Mouse (Mus musculus): ENCODE results near the gene Larp6. TPM values are rescaled to one million over a fixed set of nuclear protein-coding genes. Genes with fewer than 3 reads are reported as not detected.

Larp6 gene
- polyA plus RNA-seq, 2 experiments: 3.8 to 4.3 TPM

GRCm38 (mm10) chr9:60743180-60743900 is 30.6 kb downstream of the Larp6 start:
- H3K36me3 ChIP-seq (ENCODE audit: control insufficient read depth, insufficient read depth, low read length): no peaks in the 10 kb centered on the region
- no peaks in the 10 kb centered on the region for H3K9me3 ChIP-seq (ENCODE audit: control insufficient read depth, low read length)
- no peaks in the 10 kb centered on the region for H3K27me3 ChIP-seq (ENCODE audit: control insufficient read depth, insufficient read depth, low read length)
- DNase-seq (ENCODE audit: low spot score) (peak; percentile 20), ATAC-seq (ENCODE audit: low FRiP score, low read depth) (no peak)
- H3K9ac ChIP-seq (ENCODE audit: low read depth, low read length, severe bottlenecking): no peak overlapping the region
- no peaks in the 10 kb centered on the region; the same call in 1 of the 2 replicates for H3K4me1 ChIP-seq (ENCODE audit: control insufficient read depth, insufficient read depth, low read length)
- H3K4me2 ChIP-seq (replicated peaks; ENCODE audit: low read depth, low read length, severe bottlenecking): peak overlapping the region; percentile 5; the same call in 1 of the 2 replicates
- no peak overlapping the region for H3K27ac ChIP-seq (replicated peaks; ENCODE audit: low read depth, low read length)
- H3K4me3 ChIP-seq (replicated peaks; ENCODE audit: low read length): no peak overlapping the region
- TF ChIP-seq POLR2A (IDR thresholded peaks at IDR 0.05; ENCODE audit: borderline replicate concordance, extremely low read depth, insufficient read depth, insufficient read length): no peak
- 44% methylated on average over 17 of the region's 17 CpGs for WGBS

GRCm38 (mm10) chr9:60744171-60744969 is 31.6 kb downstream of the Larp6 start:
- Histone ChIP-seq H3K4me3 (replicated peaks; ENCODE audit: low read length) (no peak overlapping the region), H3K27me3 (ENCODE audit: control insufficient read depth, insufficient read depth, low read length) (no peaks in the 10 kb centered on the region), H3K9me3 (ENCODE audit: control insufficient read depth, low read length) (no peaks in the 10 kb centered on the region), H3K9ac (ENCODE audit: low read depth, low read length, severe bottlenecking) (no peak overlapping the region), H3K4me1 (ENCODE audit: control insufficient read depth, insufficient read depth, low read length) (no peaks in the 10 kb centered on the region; the same call in 1 of the 2 replicates), H3K27ac (replicated peaks; ENCODE audit: low read depth, low read length) (no peak overlapping the region), H3K36me3 (ENCODE audit: control insufficient read depth, insufficient read depth, low read length) (no peaks in the 10 kb centered on the region), H3K4me2 (replicated peaks; ENCODE audit: low read depth, low read length, severe bottlenecking) (no peak overlapping the region)
- DNase-seq (ENCODE audit: low spot score) (peak; percentile 71), ATAC-seq (ENCODE audit: low FRiP score, low read depth) (no peak)
- TF ChIP-seq POLR2A (IDR thresholded peaks at IDR 0.05; ENCODE audit: borderline replicate concordance, extremely low read depth, insufficient read depth, insufficient read length): no peak
- WGBS: 39% methylated on average over 18 of the region's 18 CpGs

- TF ChIP-seq POLR2A (IDR thresholded peaks at IDR 0.05; ENCODE audit: borderline replicate concordance, extremely low read depth, insufficient read depth, insufficient read length): no peak
- DNase-seq (ENCODE audit: low spot score) (no peak), ATAC-seq (ENCODE audit: low FRiP score, low read depth) (no peak)
- H3K9me3 ChIP-seq (ENCODE audit: control insufficient read depth, low read length): no peaks in the 10 kb centered on the region
- no peaks in the 10 kb centered on the region; the same call in 1 of the 2 replicates for H3K4me1 ChIP-seq (ENCODE audit: control insufficient read depth, insufficient read depth, low read length)
- H3K36me3 ChIP-seq (ENCODE audit: control insufficient read depth, insufficient read depth, low read length): no peaks in the 10 kb centered on the region
- H3K4me2 ChIP-seq (replicated peaks; ENCODE audit: low read depth, low read length, severe bottlenecking): no peak overlapping the region
- no peak overlapping the region for H3K9ac ChIP-seq (ENCODE audit: low read depth, low read length, severe bottlenecking)
- H3K27me3 ChIP-seq (ENCODE audit: control insufficient read depth, insufficient read depth, low read length): no peaks in the 10 kb centered on the region
- 64% methylated on average over 4 of the region's 4 CpGs for WGBS
- H3K4me3 ChIP-seq (replicated peaks; ENCODE audit: low read length): no peak overlapping the region
- H3K27ac ChIP-seq (replicated peaks; ENCODE audit: low read depth, low read length): no peak overlapping the region
Measured at GRCm38 (mm10) chr9:60744971-60745370, 32.2 kb downstream of the Larp6 start.

DNA sequence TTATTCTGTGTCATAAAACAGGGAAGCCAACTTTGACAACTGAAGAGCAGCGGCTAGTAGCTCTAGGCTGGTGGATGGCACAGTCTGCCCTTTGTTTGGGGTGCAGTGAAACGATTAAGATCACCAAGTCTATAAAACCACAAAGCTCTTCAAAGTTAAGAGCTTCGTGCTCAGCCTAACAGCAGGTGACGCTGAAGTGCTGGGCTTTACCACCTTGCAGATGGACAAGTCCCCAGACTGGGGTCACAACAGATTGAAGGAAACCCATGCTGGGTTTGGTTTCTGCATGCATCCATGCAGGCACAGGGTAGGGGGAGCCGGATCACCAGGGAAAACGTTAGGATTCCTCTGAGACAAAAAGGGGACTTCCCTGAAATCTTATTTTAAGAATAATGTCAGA is 33.8 kb downstream of the Larp6 start:
- Histone ChIP-seq H3K36me3 (ENCODE audit: control insufficient read depth, insufficient read depth, low read length) (no peaks in the 10 kb centered on the region), H3K27me3 (ENCODE audit: control insufficient read depth, insufficient read depth, low read length) (no peaks in the 10 kb centered on the region), H3K27ac (replicated peaks; ENCODE audit: low read depth, low read length) (no peak overlapping the region), H3K9ac (ENCODE audit: low read depth, low read length, severe bottlenecking) (no peak overlapping the region; the same call in 1 of the 2 replicates), H3K4me1 (ENCODE audit: control insufficient read depth, insufficient read depth, low read length) (no peaks in the 10 kb centered on the region; the same call in 1 of the 2 replicates), H3K9me3 (ENCODE audit: control insufficient read depth, low read length) (no peaks in the 10 kb centered on the region), H3K4me2 (replicated peaks; ENCODE audit: low read depth, low read length, severe bottlenecking) (no peak overlapping the region), H3K4me3 (replicated peaks; ENCODE audit: low read length) (no peak overlapping the region)
- DNase-seq (ENCODE audit: low spot score) (no peak), ATAC-seq (ENCODE audit: low FRiP score, low read depth) (no peak)
- no peak for TF ChIP-seq POLR2A (IDR thresholded peaks at IDR 0.05; ENCODE audit: borderline replicate concordance, extremely low read depth, insufficient read depth, insufficient read length)
- 43% methylated on average over 6 of the region's 6 CpGs for WGBS

DNA sequence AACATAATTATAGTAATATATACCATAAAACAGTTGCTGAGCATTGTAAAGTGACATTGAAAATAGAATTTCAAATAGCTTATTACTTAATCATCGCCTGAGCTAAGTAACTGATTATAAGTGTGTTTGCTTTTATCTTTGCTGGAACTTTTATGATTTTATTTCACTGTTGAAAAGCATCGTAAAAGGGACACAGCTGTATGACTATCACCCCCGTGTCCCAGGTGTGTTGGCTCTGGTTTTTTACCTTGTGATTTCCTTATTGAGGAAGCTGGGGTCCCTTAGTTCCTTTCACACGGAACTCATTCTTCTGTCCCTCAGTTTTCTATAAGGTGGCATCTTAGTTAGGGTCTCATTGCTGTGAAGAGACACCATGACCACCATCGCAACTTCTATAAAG is 34.9 kb downstream of the Larp6 start:
- ATAC-seq (ENCODE audit: low FRiP score, low read depth): no peak
- no peaks in the 10 kb centered on the region for H3K27me3 ChIP-seq (ENCODE audit: control insufficient read depth, insufficient read depth, low read length)
- TF ChIP-seq POLR2A (IDR thresholded peaks at IDR 0.05; ENCODE audit: borderline replicate concordance, extremely low read depth, insufficient read depth, insufficient read length): no peak

More for the DNA sequence above, 34.9 kb downstream of the Larp6 start:
- H3K36me3 ChIP-seq (ENCODE audit: control insufficient read depth, insufficient read depth, low read length): no peaks in the 10 kb centered on the region
- no peaks in the 10 kb centered on the region for H3K4me1 ChIP-seq (ENCODE audit: control insufficient read depth, insufficient read depth, low read length)
- no peak overlapping the region for H3K27ac ChIP-seq (replicated peaks; ENCODE audit: low read depth, low read length)
- no peak overlapping the region for H3K4me2 ChIP-seq (replicated peaks; ENCODE audit: low read depth, low read length, severe bottlenecking)
- H3K9me3 ChIP-seq (ENCODE audit: control insufficient read depth, low read length): no peaks in the 10 kb centered on the region
- no peak for DNase-seq (ENCODE audit: low spot score)
- 74% methylated on average over 5 of the region's 5 CpGs for WGBS
- no peak overlapping the region for H3K4me3 ChIP-seq (replicated peaks; ENCODE audit: low read length)
- no peak overlapping the region for H3K9ac ChIP-seq (ENCODE audit: low read depth, low read length, severe bottlenecking)

All from limb, embryonic 14.5 days (tissue).